Mouse (Mus musculus) CH12.LX (cell line): ENCODE data around the gene Smyd3.

ENCODE experiments used
- CTCF ChIP-seq, 2 experiments: IDR thresholded peaks in 1 of 2; conservative IDR thresholded peaks in 1 of 2; 2 replicates each; pipeline ENCODE4 v1.5.1; 2011 to 2012; ENCODE audit warnings: low read depth in 2 of 2, low read length in 2 of 2, improper control_type of control experiment in 1 of 2, inconsistent platforms in 1 of 2, mild to moderate bottlenecking in 1 of 2, moderate library complexity in 1 of 2
- E2F4 ChIP-seq: IDR thresholded peaks from 2 replicates; pipeline ENCODE4 v1.6.1; 2011; ENCODE audit warnings: low read depth, low read length, improper control_type of control experiment; ENCODE audit not compliant: insufficient replicate concordance
- ETS1 ChIP-seq: conservative IDR thresholded peaks from 2 replicates; pipeline ENCODE4 v1.6.1; 2012; ENCODE audit warnings: low read depth, mild to moderate bottlenecking, inconsistent platforms, low read length, improper control_type of control experiment, moderate library complexity
- POLR2A ChIP-seq: IDR thresholded peaks from 2 replicates; pipeline ENCODE4 v1.6.1; 2011; ENCODE audit warnings: low read depth, mild to moderate bottlenecking, improper control_type of control experiment, low read length
- POLR2AphosphoS2 ChIP-seq: IDR thresholded peaks from 2 replicates; pipeline ENCODE4 v1.6.1; 2011; ENCODE audit warnings: low read depth, low read length, improper control_type of control experiment
- RCOR1 ChIP-seq: conservative IDR thresholded peaks from 2 replicates; pipeline ENCODE4 v1.6.1; 2012; ENCODE audit warnings: low read depth, mild to moderate bottlenecking, inconsistent platforms, low read length, improper control_type of control experiment

DNA sequence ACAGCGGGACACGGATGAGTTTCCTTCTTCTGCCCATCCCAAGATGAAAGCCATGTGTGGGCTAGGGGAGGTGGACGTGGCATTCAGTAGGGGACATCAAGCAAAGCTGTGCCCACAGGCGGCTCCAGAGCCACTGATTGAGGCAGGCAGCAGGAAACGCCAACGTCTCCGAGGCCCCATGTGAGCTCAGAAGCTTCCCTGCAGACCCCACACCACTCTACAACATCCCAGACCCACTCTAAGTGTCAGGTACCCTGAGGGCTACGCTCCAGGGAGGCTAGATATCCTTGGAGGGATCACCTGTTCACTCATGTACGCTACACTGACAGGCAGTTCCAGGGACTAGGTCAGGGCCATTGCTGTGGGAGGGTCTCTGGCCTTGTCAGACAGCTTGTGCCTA is 556.2 kb downstream of the Smyd3 start:
- TF ChIP-seq CTCF (conservative IDR thresholded peaks at IDR 0.05 in 1 of 2, IDR thresholded peaks at IDR 0.05 in 1 of 2; ENCODE audit: low read depth in 2 of 2, low read length in 2 of 2) (no peak), POLR2AphosphoS2 (no peak), RCOR1 (no peak), ETS1 (no peak), E2F4 (no peak), POLR2A (no peak)
